Mouse (Mus musculus): ENCODE measurements around the gene Chrng. TPM values are rescaled to one million over a fixed set of nuclear protein-coding genes. Genes with fewer than 3 reads are reported as not detected.

The Chrng gene
- polyA plus RNA-seq, 1 experiment from 2014 or later = 0.73 TPM

- WGBS = 91% methylated on average over 8 of the region's 8 CpGs
- ATAC-seq (ENCODE audit: insufficient number of reproducible peaks, low FRiP score) = no peak
- H3K4me1 ChIP-seq (replicated peaks) = no peaks in the 10 kb centered on the region
- H3K9ac ChIP-seq = no peak overlapping the region
- no peaks in the 10 kb centered on the region for H3K9me3 ChIP-seq (replicated peaks)
- no peak overlapping the region for H3K4me3 ChIP-seq
- H3K27me3 ChIP-seq (replicated peaks) = no peaks in the 10 kb centered on the region
- no peak overlapping the region for H3K4me2 ChIP-seq
- H3K36me3 ChIP-seq = peaks cover 96% of the 10 kb centered on the region
- H3K27ac ChIP-seq (ENCODE audit: poor library complexity, severe bottlenecking) = no peak overlapping the region
These were observed 21.3 kb downstream of the Chrng start for GRCm38 (mm10) chr1:87225739-87226138.

GRCm38 (mm10) chr1:87226409-87227159 lies 22.1 kb downstream of the Chrng start:
- Histone ChIP-seq H3K27me3 (replicated peaks) (no peaks in the 10 kb centered on the region), H3K4me1 (replicated peaks) (no peaks in the 10 kb centered on the region), H3K4me3 (no peak overlapping the region), H3K27ac (ENCODE audit: poor library complexity, severe bottlenecking) (no peak overlapping the region), H3K9me3 (replicated peaks) (no peaks in the 10 kb centered on the region), H3K4me2 (no peak overlapping the region), H3K9ac (no peak overlapping the region), H3K36me3 (peaks cover 95% of the 10 kb centered on the region)
- WGBS = 94% methylated on average over 1 of the region's 1 CpGs
- no peak for ATAC-seq (ENCODE audit: insufficient number of reproducible peaks, low FRiP score)

DNA sequence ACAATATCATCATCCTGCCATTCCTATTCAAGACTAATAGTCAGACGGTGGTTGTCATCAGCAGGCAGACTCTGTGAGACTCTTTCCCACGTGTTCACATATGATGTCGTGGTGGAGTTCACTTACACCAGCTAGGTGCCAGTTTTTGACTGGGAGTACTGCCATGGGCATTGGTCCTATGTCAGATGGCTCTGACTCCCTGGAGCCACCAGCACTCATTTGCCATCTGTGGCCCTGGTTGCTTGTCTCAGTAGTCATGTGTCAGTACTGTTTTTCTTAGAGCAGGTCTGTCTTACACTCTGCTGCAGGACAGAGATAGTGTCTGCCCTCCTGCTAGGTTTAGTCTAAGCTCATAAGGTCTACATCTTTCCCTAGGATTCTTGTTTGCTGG lies 22.7 kb downstream of the Chrng start:
- ATAC-seq (ENCODE audit: insufficient number of reproducible peaks, low FRiP score) = no peak
- WGBS = 90% methylated on average over 3 of the region's 3 CpGs
- H3K27me3 ChIP-seq (replicated peaks) = no peaks in the 10 kb centered on the region
- no peak overlapping the region for H3K4me2 ChIP-seq
- no peak overlapping the region for H3K4me3 ChIP-seq
- no peak overlapping the region for H3K27ac ChIP-seq (ENCODE audit: poor library complexity, severe bottlenecking)
- no peaks in the 10 kb centered on the region for H3K9me3 ChIP-seq (replicated peaks)
- no peak overlapping the region for H3K9ac ChIP-seq
- H3K4me1 ChIP-seq (replicated peaks) = no peaks in the 10 kb centered on the region
- H3K36me3 ChIP-seq = peaks cover 95% of the 10 kb centered on the region

- Histone ChIP-seq H3K27ac (ENCODE audit: poor library complexity, severe bottlenecking) (no peak overlapping the region), H3K4me3 (no peak overlapping the region), H3K4me1 (replicated peaks) (no peaks in the 10 kb centered on the region), H3K9ac (no peak overlapping the region), H3K36me3 (peaks cover 98% of the 10 kb centered on the region), H3K9me3 (replicated peaks) (no peaks in the 10 kb centered on the region), H3K4me2 (no peak overlapping the region), H3K27me3 (replicated peaks) (no peaks in the 10 kb centered on the region)
- WGBS = 88% methylated on average over 5 of the region's 5 CpGs
- ATAC-seq (ENCODE audit: insufficient number of reproducible peaks, low FRiP score) = no peak
These were observed 26.1 kb downstream of the Chrng start for GRCm38 (mm10) chr1:87230606-87231005.

DNA sequence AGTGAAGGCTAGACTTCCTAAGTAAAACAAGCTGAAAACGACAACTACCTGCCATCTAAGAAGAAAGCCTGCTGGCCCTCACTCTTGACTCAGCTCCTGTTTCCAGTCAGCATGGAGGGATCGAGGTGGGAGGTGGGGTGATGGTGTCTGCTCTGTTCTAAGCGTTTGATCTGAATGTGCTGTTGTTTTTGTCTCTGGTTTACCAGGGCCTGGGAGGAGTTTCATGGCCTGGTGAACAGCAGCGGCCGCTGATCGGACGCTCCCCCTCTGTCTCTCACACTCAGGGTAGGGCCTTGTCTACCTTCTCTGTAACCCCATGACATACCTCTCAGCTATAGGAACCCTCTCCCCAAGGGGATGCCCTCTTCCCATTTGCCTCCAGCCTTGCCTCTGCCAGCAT lies 27.7 kb downstream of the Chrng start:
- ATAC-seq (ENCODE audit: insufficient number of reproducible peaks, low FRiP score) = no peak
- no peak overlapping the region for H3K9ac ChIP-seq
- no peaks in the 10 kb centered on the region for H3K4me1 ChIP-seq (replicated peaks)
- H3K4me2 ChIP-seq = no peak overlapping the region
- H3K9me3 ChIP-seq (replicated peaks) = no peaks in the 10 kb centered on the region
- no peak overlapping the region for H3K4me3 ChIP-seq
- 83% methylated on average over 7 of the region's 7 CpGs for WGBS
- H3K36me3 ChIP-seq = peaks cover 98% of the 10 kb centered on the region
- no peak overlapping the region for H3K27ac ChIP-seq (ENCODE audit: poor library complexity, severe bottlenecking)
- H3K27me3 ChIP-seq (replicated peaks) = no peaks in the 10 kb centered on the region

GRCm38 (mm10) chr1:87239056-87239455 lies 34.6 kb downstream of the Chrng start:
- H3K4me2 ChIP-seq = no peak overlapping the region
- H3K36me3 ChIP-seq = peaks cover 49% of the 10 kb centered on the region
- no peaks in the 10 kb centered on the region for H3K9me3 ChIP-seq (replicated peaks)
- ATAC-seq (ENCODE audit: insufficient number of reproducible peaks, low FRiP score) = no peak
- no peak overlapping the region for H3K27ac ChIP-seq (ENCODE audit: poor library complexity, severe bottlenecking)
- H3K4me3 ChIP-seq = no peak overlapping the region
- 45% methylated on average over 8 of the region's 8 CpGs for WGBS
- H3K9ac ChIP-seq = no peak overlapping the region
- H3K4me1 ChIP-seq (replicated peaks) = 0 out of 2 replicates have a peak, but pooled peaks cover 4% of the 10 kb centered on the region
- H3K27me3 ChIP-seq (replicated peaks) = no peaks in the 10 kb centered on the region

- WGBS = 89% methylated on average over 8 of the region's 8 CpGs
- H3K9ac ChIP-seq = no peak overlapping the region
These were observed 38.6 kb downstream of the Chrng start for GRCm38 (mm10) chr1:87243021-87243420.

GRCm38 (mm10) chr1:87245430-87245829 lies 41.0 kb downstream of the Chrng start:
- 29% methylated on average over 1 of the region's 1 CpGs for WGBS
- Histone ChIP-seq H3K4me2 (no peak overlapping the region), H3K27me3 (replicated peaks) (no peaks in the 10 kb centered on the region), H3K36me3 (no peaks in the 10 kb centered on the region), H3K9ac (no peak overlapping the region), H3K4me1 (replicated peaks) (peaks cover 7% of the 10 kb centered on the region; the same call in 1 of the 2 replicates), H3K9me3 (replicated peaks) (no peaks in the 10 kb centered on the region), H3K4me3 (no peak overlapping the region), H3K27ac (ENCODE audit: poor library complexity, severe bottlenecking) (no peak overlapping the region)
- ATAC-seq (ENCODE audit: insufficient number of reproducible peaks, low FRiP score) = no peak

More at GRCm38 (mm10) chr1:87243021-87243420, 38.6 kb downstream of the Chrng start:
- no peaks in the 10 kb centered on the region for H3K27me3 ChIP-seq (replicated peaks)
- no peak overlapping the region for H3K4me2 ChIP-seq
- peaks cover 10% of the 10 kb centered on the region; the same call in 1 of the 2 replicates for H3K4me1 ChIP-seq (replicated peaks)
- no peak overlapping the region for H3K4me3 ChIP-seq
- no peak for ATAC-seq (ENCODE audit: insufficient number of reproducible peaks, low FRiP score)
- H3K9me3 ChIP-seq (replicated peaks) = no peaks in the 10 kb centered on the region
- H3K27ac ChIP-seq (ENCODE audit: poor library complexity, severe bottlenecking) = no peak overlapping the region
- peaks cover 12% of the 10 kb centered on the region for H3K36me3 ChIP-seq

- no peak overlapping the region for H3K9ac ChIP-seq
- no peaks in the 10 kb centered on the region for H3K9me3 ChIP-seq (replicated peaks)
- no peak overlapping the region for H3K27ac ChIP-seq (ENCODE audit: poor library complexity, severe bottlenecking)
- H3K27me3 ChIP-seq (replicated peaks) = no peaks in the 10 kb centered on the region
- H3K4me2 ChIP-seq = peak overlapping the region; percentile 41
- H3K36me3 ChIP-seq = no peaks in the 10 kb centered on the region
- H3K4me3 ChIP-seq = no peak overlapping the region
- 24% methylated on average over 22 of the region's 22 CpGs for WGBS
- H3K4me1 ChIP-seq (replicated peaks) = peaks cover 7% of the 10 kb centered on the region; the same call in 1 of the 2 replicates
- peak; percentile 67; the same call in 1 of the 2 replicates for ATAC-seq (ENCODE audit: insufficient number of reproducible peaks, low FRiP score)
These were observed 41.7 kb downstream of the Chrng start for GRCm38 (mm10) chr1:87245929-87246815.

DNA sequence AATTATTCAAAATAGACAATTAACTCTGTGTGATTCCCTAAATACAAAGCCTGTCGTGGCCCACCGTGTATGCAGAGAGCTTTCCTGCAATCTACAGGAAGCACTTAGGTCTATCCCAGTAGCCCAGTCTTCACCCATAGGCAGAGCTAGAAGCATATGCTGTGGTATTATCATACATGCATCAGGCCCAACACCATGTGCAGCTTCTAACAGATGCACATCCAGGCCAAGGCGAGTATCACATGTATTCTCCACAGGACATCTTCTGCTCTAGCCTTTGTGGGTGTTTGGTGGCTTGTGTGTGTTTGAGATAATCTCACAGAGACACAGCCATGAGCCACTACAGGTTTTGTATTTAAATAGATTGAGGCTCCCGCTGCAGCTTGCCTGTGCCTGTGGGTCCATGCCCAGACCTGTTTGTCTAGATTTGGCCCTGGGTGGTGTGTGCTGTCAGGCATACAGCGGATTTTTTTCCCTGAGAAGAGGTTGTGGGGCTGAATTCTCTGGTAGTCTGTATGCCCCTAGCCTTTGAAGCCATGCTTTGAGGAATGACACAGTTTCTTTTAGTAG lies 47.7 kb downstream of the Chrng start:
- H3K9me3 ChIP-seq (replicated peaks) = no peaks in the 10 kb centered on the region
- H3K4me2 ChIP-seq = no peak overlapping the region
- H3K27me3 ChIP-seq (replicated peaks) = peaks cover 20% of the 10 kb centered on the region; the same call in 1 of the 2 replicates
- no peaks in the 10 kb centered on the region for H3K4me1 ChIP-seq (replicated peaks)
- no peak overlapping the region for H3K27ac ChIP-seq (ENCODE audit: poor library complexity, severe bottlenecking)
- no peak overlapping the region for H3K4me3 ChIP-seq
- ATAC-seq (ENCODE audit: insufficient number of reproducible peaks, low FRiP score) = no peak
- no peak overlapping the region for H3K9ac ChIP-seq
- WGBS = 59% methylated on average over 5 of the region's 5 CpGs
- no peaks in the 10 kb centered on the region for H3K36me3 ChIP-seq

GRCm38 (mm10) chr1:87255173-87255572 lies 50.7 kb downstream of the Chrng start:
- no peaks in the 10 kb centered on the region for H3K36me3 ChIP-seq
- no peak for ATAC-seq (ENCODE audit: insufficient number of reproducible peaks, low FRiP score)
- H3K27ac ChIP-seq (ENCODE audit: poor library complexity, severe bottlenecking) = no peak overlapping the region
- 46% methylated on average over 4 of the region's 4 CpGs for WGBS
- H3K4me2 ChIP-seq = no peak overlapping the region
- H3K27me3 ChIP-seq (replicated peaks) = peaks cover 45% of the 10 kb centered on the region
- no peak overlapping the region for H3K9ac ChIP-seq
- H3K4me3 ChIP-seq = no peak overlapping the region
- no peaks in the 10 kb centered on the region for H3K9me3 ChIP-seq (replicated peaks)
- no peaks in the 10 kb centered on the region for H3K4me1 ChIP-seq (replicated peaks)

All from heart, embryonic 12.5 days (tissue).